Mouse (Mus musculus) lung, adult 2 months (tissue): Measurements from ENCODE around the gene Mecom. TPM values are rescaled to one million over a fixed set of nuclear protein-coding genes. Genes with fewer than 3 reads are reported as not detected.
"Not testable (repeated sequence)": the region's sequence is repeated elsewhere in the genome, so short reads cannot be mapped to it uniquely, and the experiment has no call there.

Experiments
- DNase-seq: peaks from one replicate; pipeline ENCODE4 v3.0.0; 2022
- H3K4me1 ChIP-seq: fragments of 200-500 bp; 2 replicates; pipeline ENCODE4 v1.6.1; 2011; ENCODE audit warnings: low read length; ENCODE audit not compliant: control insufficient read depth, insufficient read depth
- H3K4me3 ChIP-seq: fragments of 200-500 bp; replicated peaks from 2 replicates; pipeline ENCODE3; 2011; ENCODE audit warnings: low read depth, mild to moderate bottlenecking, control low read depth, low read length; ENCODE audit errors: extremely low read depth
- CTCF ChIP-seq: fragments of 200-500 bp; IDR thresholded peaks from 2 replicates; pipeline ENCODE4 v1.5.1; 2011; ENCODE audit warnings: mild to moderate bottlenecking, low read length, control low read depth; ENCODE audit not compliant: insufficient read depth
- POLR2A ChIP-seq: fragments of 200-500 bp; IDR thresholded peaks from 2 replicates; pipeline ENCODE4 v1.6.1; 2011; ENCODE audit warnings: low read depth, mild to moderate bottlenecking, control low read depth, low read length, borderline replicate concordance; ENCODE audit errors: extremely low read depth
- WGBS: fragments of 180-500 bp; shearing (Covaris S2); methylation state at CpG from one replicate; pipeline ENCODE4 v1.1.7; 2018; 5-methylcytosine and 5-hydroxymethylcytosine counted together
- polyA plus RNA-seq: library from polyadenylated mRNA; depleted of rRNA; stranded (reverse); fragments of >200 nt; gene quantifications from 2 replicates; pipeline ENCODE4 v1.2.3, GENCODE M21; 2012

The Mecom gene
- polyA plus RNA-seq, 1 experiment = 16.0 TPM

DNA sequence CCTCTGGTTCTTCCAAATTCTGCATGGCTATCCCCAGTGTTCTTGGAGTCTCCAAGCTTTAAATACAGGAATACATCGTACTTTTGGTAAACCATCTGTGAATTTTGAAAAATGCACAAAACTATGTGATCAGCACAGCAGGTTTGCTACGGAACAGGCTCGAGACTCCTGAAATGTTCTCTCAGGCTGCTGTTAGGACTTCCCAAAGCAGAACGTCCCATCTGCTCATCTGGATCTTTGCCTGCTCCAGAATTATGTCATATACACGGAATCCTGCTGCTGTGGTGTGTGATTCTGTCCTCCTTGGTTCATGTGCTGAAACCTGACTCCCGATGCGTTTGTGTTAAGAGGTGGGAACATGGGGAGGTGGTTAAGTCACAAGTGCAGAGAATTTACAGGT, 1.1 kb upstream of the Mecom start:
- Histone ChIP-seq H3K4me1 (no peaks in the 10 kb centered on the region), H3K4me3 (no peak overlapping the region)
- TF ChIP-seq CTCF (no peak), POLR2A (no peak)
- WGBS = 58% methylated on average over 7 of the region's 7 CpGs
- DNase-seq = no peak

DNA sequence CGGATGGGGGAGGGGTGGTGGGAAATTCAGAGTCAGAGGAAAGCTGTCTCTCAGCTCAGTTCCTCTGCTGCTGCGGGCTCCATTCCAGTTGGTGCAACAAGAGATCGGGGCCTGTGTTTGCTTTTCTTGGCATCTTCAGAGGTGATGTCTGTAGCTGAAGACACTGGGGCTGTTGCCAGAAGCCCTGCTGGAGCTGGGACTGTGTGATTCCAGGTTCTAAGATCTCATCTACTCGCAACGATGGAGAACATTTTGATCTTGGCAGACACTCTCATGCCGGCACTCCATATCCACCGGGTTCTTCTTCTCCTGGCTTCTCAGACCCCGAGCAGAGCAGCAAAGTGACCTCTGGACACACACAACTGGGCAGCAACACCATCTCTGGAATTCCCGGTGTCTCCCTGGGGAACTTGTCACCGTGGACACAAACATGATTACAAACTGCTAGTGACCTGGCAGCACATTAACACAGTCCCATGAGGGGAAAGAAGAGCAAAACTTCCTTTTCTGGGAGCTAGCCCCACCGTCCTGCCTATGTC, 908 bp downstream of the Mecom start:
- no peak for TF ChIP-seq POLR2A
- TF ChIP-seq CTCF = no peak
- DNase-seq = peak; percentile 6
- 42% methylated on average over 11 of the region's 11 CpGs for WGBS
- Histone ChIP-seq H3K4me1 (no peaks in the 10 kb centered on the region), H3K4me3 (no peak overlapping the region)

DNA sequence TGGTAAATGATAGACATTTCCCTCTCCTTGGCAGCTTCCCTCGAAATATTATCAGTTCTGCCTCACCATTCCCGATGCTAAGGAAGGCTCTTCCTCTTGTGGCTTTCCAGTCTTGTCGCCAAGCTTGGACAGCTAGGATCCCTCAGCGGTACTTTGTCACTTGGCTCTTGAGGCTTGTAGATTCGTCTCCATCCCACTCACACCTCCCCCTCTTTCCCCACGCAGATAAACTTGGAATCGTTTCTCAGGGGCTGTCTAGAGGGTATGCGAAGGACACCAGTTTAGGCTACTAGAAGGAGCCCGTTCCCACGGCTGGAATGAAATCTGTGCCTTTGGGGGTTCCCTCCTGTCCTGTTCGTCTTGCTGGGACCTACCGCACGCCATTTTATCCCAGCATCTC, 1.4 kb downstream of the Mecom start:
- no peak overlapping the region for H3K4me3 ChIP-seq
- WGBS = 41% methylated on average over 13 of the region's 13 CpGs
- H3K4me1 ChIP-seq = no peaks in the 10 kb centered on the region
- DNase-seq = no peak
- no peak for TF ChIP-seq POLR2A
- no peak for TF ChIP-seq CTCF

DNA sequence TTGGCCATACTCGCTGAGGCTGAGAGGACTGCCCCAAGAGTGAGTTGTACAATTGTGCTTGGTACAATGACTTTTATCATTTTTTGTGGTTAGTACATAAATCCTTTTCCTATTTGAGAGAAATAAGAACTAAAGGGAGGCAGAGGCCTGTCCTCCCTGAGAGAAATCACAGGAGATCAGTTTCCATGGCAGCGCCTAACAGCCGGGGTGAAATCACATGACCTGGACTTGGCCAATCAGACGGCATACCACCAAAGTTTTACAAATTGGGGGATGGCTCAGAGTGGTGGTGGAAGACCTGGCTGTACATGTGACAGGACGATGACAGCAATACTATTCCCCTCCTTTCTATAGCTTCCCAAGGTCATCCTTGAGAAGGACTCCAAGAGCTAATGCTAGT, 2.6 kb downstream of the Mecom start:
- 88% methylated on average over 5 of the region's 5 CpGs for whole genome bisulfite sequencing
- H3K4me1 ChIP-seq = no peaks in the 10 kb centered on the region
- TF ChIP-seq POLR2A (no peak), CTCF (no peak)
- H3K4me3 ChIP-seq = no peak overlapping the region
- DNase-seq = no peak

DNA sequence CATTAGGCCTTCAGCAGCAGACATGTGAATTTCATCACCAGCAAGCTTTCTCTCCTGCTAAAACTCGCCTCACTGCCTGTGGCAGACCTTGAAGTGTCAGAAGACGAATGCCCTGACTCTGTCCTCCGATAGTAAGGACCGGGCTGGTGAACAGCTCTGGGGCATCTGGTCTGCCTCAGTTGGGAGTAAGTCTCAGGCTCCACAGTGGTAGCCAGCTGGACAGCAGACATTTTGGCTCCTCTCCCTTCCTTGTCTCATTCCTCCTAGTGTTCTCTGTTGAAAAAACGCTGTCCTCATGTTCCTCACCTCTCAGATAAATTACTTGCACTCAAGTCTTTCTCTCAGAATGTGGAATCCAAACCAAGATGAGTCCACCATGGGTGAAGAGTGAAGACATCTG, 3.5 kb downstream of the Mecom start:
- Histone ChIP-seq H3K4me3 (no peak overlapping the region), H3K4me1 (no peaks in the 10 kb centered on the region)
- TF ChIP-seq CTCF = no peak
- no peak for TF ChIP-seq POLR2A
- no peak for DNase-seq
- 66% methylated on average over 5 of the region's 5 CpGs for WGBS

DNA sequence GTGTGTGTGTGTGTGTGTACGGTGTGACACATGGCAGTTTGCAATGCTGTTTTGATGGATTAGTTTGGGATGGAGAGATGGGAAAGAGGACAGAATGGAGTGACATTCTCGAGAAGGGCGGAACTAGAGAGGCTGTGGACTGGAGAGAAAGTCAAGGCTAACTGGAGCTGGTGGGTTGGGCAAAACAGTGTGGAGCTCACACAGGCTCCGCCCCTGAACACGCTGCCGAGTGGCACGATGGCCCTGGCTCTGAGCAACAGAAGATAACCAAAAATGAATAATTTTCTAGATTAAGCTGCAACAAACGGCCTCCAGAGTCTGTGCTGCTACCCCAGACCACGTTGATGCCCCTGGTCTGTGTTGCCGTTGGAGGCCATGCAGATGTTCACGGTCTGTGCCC, 12.0 kb downstream of the Mecom start:
- no peak for DNase-seq
- WGBS = 78% methylated on average over 11 of the region's 11 CpGs
- Histone ChIP-seq H3K4me3 (no peak overlapping the region), H3K4me1 (no peaks in the 10 kb centered on the region)
- TF ChIP-seq CTCF (no peak), POLR2A (no peak)

DNA sequence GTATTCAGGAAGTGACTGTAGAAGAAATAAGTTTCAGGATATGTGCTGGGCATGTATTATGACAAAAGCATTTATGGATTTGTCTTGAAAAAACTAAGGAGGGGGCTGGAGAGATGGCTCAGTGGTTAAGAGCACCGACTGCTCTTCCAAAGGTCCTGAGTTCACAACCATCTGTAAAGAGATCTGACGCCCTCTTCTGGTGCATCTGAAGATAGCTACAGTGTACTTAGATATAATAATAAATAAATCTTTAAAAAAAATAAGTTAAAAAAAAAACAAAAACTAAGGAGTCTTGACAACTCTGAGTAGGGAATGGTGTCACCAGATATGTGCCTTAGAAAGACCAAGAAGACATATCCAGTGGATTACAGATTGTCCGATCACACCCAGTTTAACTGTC, 27.1 kb downstream of the Mecom start:
- not testable (repeated sequence) for H3K4me1 ChIP-seq, H3K4me3 ChIP-seq, DNase-seq
- WGBS = 55% methylated on average over 3 of the region's 3 CpGs

DNA sequence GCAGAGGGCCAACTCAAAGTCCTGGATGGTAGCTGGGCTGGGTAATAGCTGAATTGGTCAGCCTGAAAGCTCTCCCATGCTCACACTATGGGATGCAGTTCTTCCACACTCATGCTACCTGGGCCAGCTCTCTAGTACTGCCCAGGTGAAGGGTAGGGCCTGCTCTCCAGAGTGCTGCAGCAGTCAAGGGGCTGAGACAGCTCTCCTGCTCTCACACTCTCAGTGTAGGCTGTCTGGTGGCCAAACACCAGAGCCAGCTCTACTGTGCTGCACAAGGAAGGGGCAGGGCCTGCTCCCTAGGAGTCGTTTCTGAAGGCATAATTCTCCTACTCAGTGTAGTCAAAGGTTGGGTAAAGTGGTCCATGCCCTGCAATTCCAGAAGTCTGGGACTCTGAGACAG, 28.4 kb downstream of the Mecom start:
- 54% methylated on average over 1 of the region's 1 CpGs for WGBS

DNA sequence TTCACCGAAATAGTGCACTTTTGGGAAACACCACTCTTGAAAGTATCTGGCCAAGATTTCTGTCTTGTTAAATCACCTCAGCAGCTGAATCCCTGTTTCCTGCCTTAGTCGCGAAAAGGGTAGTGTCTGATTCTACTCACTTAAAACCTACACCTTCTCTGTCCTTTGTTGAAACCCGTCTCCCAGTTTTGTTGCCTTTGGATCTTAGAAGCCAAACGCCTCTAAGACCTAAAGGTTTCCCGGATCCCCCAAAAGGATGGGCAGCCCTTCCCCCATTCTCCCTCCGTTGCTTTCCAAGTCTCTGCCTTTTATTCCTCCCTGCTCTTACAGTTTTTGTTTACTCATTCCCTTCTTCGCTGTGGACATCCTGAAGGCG, 32.0 kb downstream of the Mecom start:
- no peak overlapping the region for H3K4me3 ChIP-seq
- TF ChIP-seq CTCF = no peak
- no peak for TF ChIP-seq POLR2A
- WGBS = 37% methylated on average over 9 of the region's 9 CpGs

More for the DNA sequence above, 28.4 kb downstream of the Mecom start:
- Histone ChIP-seq H3K4me3 (no peak overlapping the region), H3K4me1 (no peaks in the 10 kb centered on the region)
- no peak for TF ChIP-seq CTCF
- TF ChIP-seq POLR2A = no peak
- DNase-seq = no peak

DNA sequence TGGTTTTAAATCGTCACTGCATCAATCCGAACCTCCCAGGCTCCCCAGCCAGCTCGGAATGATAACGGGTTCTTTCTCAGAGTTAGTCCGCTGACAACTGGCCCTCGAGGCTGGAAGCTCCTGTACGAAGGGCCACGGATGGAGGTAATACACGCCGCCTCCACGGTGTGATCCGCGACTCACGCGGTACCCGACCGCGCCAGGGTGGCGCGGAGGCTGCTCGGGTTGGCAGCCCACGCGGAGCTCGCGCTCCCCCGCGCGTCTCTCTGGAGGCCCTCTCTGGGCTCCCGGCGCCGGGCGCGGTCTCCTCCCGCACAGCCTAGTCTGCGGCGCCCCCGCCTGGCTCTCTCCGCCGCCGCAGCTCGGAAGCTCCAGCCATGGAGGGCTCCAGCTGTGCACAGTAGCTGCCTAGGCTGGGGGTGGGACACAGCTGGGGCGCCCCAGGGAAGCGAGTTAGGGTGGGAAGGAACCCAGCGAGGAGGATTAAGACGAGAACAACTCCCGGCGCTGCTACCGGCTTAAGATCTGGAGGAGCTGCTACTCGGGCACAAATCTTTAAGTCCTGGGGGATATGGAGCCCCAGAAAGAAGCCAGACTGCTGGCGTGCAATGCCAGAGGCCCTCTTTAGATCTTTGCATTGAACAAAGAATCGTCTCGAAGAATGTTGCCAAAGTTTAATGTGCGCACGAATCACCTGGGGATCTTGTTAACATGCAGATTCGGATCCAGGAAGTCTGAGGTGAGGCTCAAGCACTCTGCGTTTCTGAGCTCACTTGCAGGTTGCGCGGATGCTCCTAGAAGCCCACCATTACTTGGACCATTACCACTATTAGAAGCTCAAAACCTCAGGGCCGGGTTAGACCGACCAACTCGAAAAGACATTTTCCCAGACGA, 32.7 kb downstream of the Mecom start:
- TF ChIP-seq POLR2A (no peak), CTCF (no peak)
- 3% methylated on average over 62 of the region's 62 CpGs for WGBS
- H3K4me3 ChIP-seq = peak overlapping the region; percentile 25
- no peaks in the 10 kb centered on the region for H3K4me1 ChIP-seq
- DNase-seq = peak; percentile 83

More for the DNA sequence above, 32.0 kb downstream of the Mecom start:
- DNase-seq = no peak
- no peaks in the 10 kb centered on the region for H3K4me1 ChIP-seq
